Mouse (Mus musculus): ENCODE measurements around the gene Sstr5.

DNA sequence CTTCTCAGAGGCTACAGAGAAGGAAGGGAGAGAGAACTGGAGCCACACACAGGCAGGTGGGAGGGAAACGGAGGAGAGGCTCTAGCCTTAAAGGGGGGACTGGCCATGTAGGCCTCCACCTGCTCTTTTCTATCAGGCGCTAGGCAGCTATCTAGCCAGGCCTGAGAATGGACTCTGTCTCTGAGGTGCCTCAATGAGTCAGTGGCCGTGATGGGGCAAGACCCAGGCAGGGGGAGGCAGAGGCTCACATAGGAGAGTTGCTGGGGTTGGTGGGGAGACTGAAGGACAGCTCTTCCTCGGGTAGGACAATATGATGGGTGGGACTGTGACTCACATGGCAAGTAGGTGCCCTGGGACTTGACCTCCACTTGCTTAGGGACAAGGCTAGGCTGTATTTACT is 46.8 kb downstream of the Sstr5 start:
- TF ChIP-seq POLR2A (IDR thresholded peaks at IDR 0.05; ENCODE audit: insufficient read length, low read depth) = no peak
- no peak for TF ChIP-seq MAX (IDR thresholded peaks at IDR 0.05; ENCODE audit: low read depth)
- no peak for TF ChIP-seq TCF12 (IDR thresholded peaks at IDR 0.05; ENCODE audit: insufficient read depth, poor library complexity, severe bottlenecking)
- no peak for TF ChIP-seq USF1 (IDR thresholded peaks at IDR 0.05; ENCODE audit: low read depth)
- TF ChIP-seq POLR2AphosphoS2 (IDR thresholded peaks at IDR 0.05; ENCODE audit: insufficient read length, low read depth) = no peak
- TF ChIP-seq TCF3 (IDR thresholded peaks at IDR 0.05; ENCODE audit: insufficient read length, low read depth) = no peak
- TF ChIP-seq MYOG (IDR thresholded peaks at IDR 0.05; ENCODE audit: control insufficient read depth in 1 of 3, insufficient read depth in 1 of 3, insufficient read length in 2 of 3, low read depth in 2 of 3) = no peak
- no peak for TF ChIP-seq E2F4 (IDR thresholded peaks at IDR 0.05; ENCODE audit: insufficient read depth)
